Mouse (Mus musculus) embryonic facial prominence, embryonic 12.5 days (tissue): ENCODE results near the gene Tkfc. TPM values are rescaled to one million over a fixed set of nuclear protein-coding genes. Genes with fewer than 3 reads are reported as not detected.
"Not testable (repeated sequence)": the region's sequence is repeated elsewhere in the genome, so short reads cannot be mapped to it uniquely, and the experiment has no call there.

Source experiments
- ATAC-seq: fragments of 200-750 bp; cut with Nextera tagmentation; 2 replicates; pipeline ENCODE4 v1.8.0; 2017; ENCODE audit not compliant: insufficient number of reproducible peaks, insufficient read depth, low FRiP score, low TSS enrichment
- H3K27ac ChIP-seq: fragments of 300-500 bp; sonication (generic); 2 replicates; pipeline ENCODE4 v1.5.1; 2016; ENCODE audit warnings: mild to moderate bottlenecking
- H3K27me3 ChIP-seq: fragments of 300-500 bp; sonication (generic); 2 replicates; pipeline ENCODE4 v1.6.1; 2016; ENCODE audit warnings: mild to moderate bottlenecking, moderate library complexity
- H3K36me3 ChIP-seq: fragments of 300-500 bp; sonication (generic); 2 replicates; pipeline ENCODE4 v1.6.1; 2016; ENCODE audit warnings: mild to moderate bottlenecking
- H3K4me1 ChIP-seq: fragments of 300-500 bp; sonication (generic); 2 replicates; pipeline ENCODE4 v1.6.1; 2016
- H3K4me2 ChIP-seq: fragments of 300-500 bp; sonication (generic); replicated peaks from 2 replicates; pipeline ENCODE4 v1.6.1; 2016; ENCODE audit warnings: mild to moderate bottlenecking, moderate library complexity
- H3K4me3 ChIP-seq: fragments of 300-500 bp; sonication (generic); 2 replicates; pipeline ENCODE4 v1.5.1; 2016; ENCODE audit warnings: mild to moderate bottlenecking
- H3K9ac ChIP-seq: fragments of 300-500 bp; sonication (generic); 2 replicates; pipeline ENCODE4 v1.6.1; 2016; ENCODE audit warnings: mild to moderate bottlenecking, moderate library complexity
- H3K9me3 ChIP-seq: fragments of 300-500 bp; sonication (generic); 2 replicates; pipeline ENCODE4 v1.6.1; 2016; ENCODE audit warnings: mild to moderate bottlenecking, moderate library complexity
- WGBS: fragments of 180-500 bp; shearing (Covaris S2); methylation state at CpG from one replicate; pipeline ENCODE4 v1.1.7; 2016; 5-methylcytosine and 5-hydroxymethylcytosine counted together
- polyA plus RNA-seq: library from polyadenylated mRNA; unstranded; fragments of >200 nt; fragmentation: Nextera tagmentation; extraction: Ambion mirVana; gene quantifications from 2 replicates; pipeline ENCODE4 v1.2.1, GENCODE M21; 2016

The Tkfc gene
- polyA plus RNA-seq, 1 experiment from 2014 or later = 19.6 TPM

GRCm38 (mm10) chr19:10557837-10558375 is 47.5 kb downstream of the Tkfc start:
- ATAC-seq, H3K4me1 ChIP-seq, H3K4me2 ChIP-seq, H3K36me3 ChIP-seq, H3K4me3 ChIP-seq, H3K27me3 ChIP-seq, H3K27ac ChIP-seq, H3K9ac ChIP-seq, H3K9me3 ChIP-seq: not testable (repeated sequence)
- 74% methylated on average over 4 of the region's 4 CpGs for WGBS

- Histone ChIP-seq H3K27ac (no peak overlapping the region), H3K4me2 (no peak overlapping the region), H3K36me3 (0 out of 2 replicates have a peak, but pooled peaks cover 4% of the 10 kb centered on the region), H3K27me3 (no peaks in the 10 kb centered on the region), H3K4me3 (no peak overlapping the region), H3K4me1 (peaks cover 7% of the 10 kb centered on the region), H3K9ac (no peak overlapping the region), H3K9me3 (no peaks in the 10 kb centered on the region)
- ATAC-seq = no peak
- 72% methylated on average over 2 of the region's 2 CpGs for WGBS
Observed at GRCm38 (mm10) chr19:10557430-10557829, 48.0 kb downstream of the Tkfc start.

- no peak for ATAC-seq
- H3K4me1 ChIP-seq = peaks cover 7% of the 10 kb centered on the region
- H3K4me3 ChIP-seq = no peak overlapping the region
- H3K9ac ChIP-seq = no peak overlapping the region
- no peak overlapping the region for H3K4me2 ChIP-seq
- no peaks in the 10 kb centered on the region for H3K27me3 ChIP-seq
- 72% methylated on average over 2 of the region's 2 CpGs for whole genome bisulfite sequencing
- peaks cover 7% of the 10 kb centered on the region; the same call in 1 of the 2 replicates for H3K36me3 ChIP-seq
- no peak overlapping the region for H3K27ac ChIP-seq
- no peaks in the 10 kb centered on the region for H3K9me3 ChIP-seq
Observed at GRCm38 (mm10) chr19:10557001-10557400, 48.5 kb downstream of the Tkfc start.

- peak within 1 kb of the TSS; percentile 59 for H3K4me3 ChIP-seq
- peaks cover 19% of the 10 kb centered on the region for H3K36me3 ChIP-seq
- 1% methylated on average over 43 of the region's 43 CpGs for WGBS
- no peaks in the 10 kb centered on the region for H3K27me3 ChIP-seq
- peak within 1 kb of the TSS; percentile 68 for H3K9ac ChIP-seq
- H3K4me1 ChIP-seq = peaks cover 7% of the 10 kb centered on the region
- ATAC-seq = peak; percentile 99
- peak within 1 kb of the TSS; percentile 61 for H3K4me2 ChIP-seq
- peak within 1 kb of the TSS; percentile 46 for H3K27ac ChIP-seq
- no peaks in the 10 kb centered on the region for H3K9me3 ChIP-seq
Observed at GRCm38 (mm10) chr19:10555624-10556510, 49.6 kb downstream of the Tkfc start, which contains the start of gene Tmem216. Tmem216 (minus strand) TSS chr19:10556238.

- 95% methylated on average over 5 of the region's 5 CpGs for WGBS
- no peak overlapping the region for H3K4me2 ChIP-seq
Observed at GRCm38 (mm10) chr19:10539454-10539853, 66.0 kb downstream of the Tkfc start.

More at GRCm38 (mm10) chr19:10539454-10539853, 66.0 kb downstream of the Tkfc start:
- H3K36me3 ChIP-seq = peaks cover 83% of the 10 kb centered on the region
- no peak overlapping the region for H3K27ac ChIP-seq
- H3K9me3 ChIP-seq = no peaks in the 10 kb centered on the region
- no peak for ATAC-seq
- H3K9ac ChIP-seq = no peak overlapping the region
- H3K4me3 ChIP-seq = no peak overlapping the region
- no peaks in the 10 kb centered on the region for H3K27me3 ChIP-seq
- no peaks in the 10 kb centered on the region for H3K4me1 ChIP-seq

Other genes with a start within 250 kb of the Tkfc start
- gene Syt7, start 216.6 kb downstream of the Tkfc start, polyA plus RNA-seq = 0.71 and 2.1 TPM in 2 replicates
- 0.52 and 0.59 TPM in 2 replicates for gene Lrrc10b, start 148.2 kb downstream of the Tkfc start, polyA plus RNA-seq
- 0.14 and 0.17 TPM in 2 replicates for gene Ppp1r32, start 122.7 kb downstream of the Tkfc start, polyA plus RNA-seq
- gene Cpsf7, start 80.4 kb downstream of the Tkfc start, polyA plus RNA-seq = 49.8 and 52.0 TPM in 2 replicates
- gene Sdhaf2, start 79.5 kb downstream of the Tkfc start, polyA plus RNA-seq = 57.0 and 58.8 TPM in 2 replicates
- gene Tmem216, start 49.4 kb downstream of the Tkfc start, polyA plus RNA-seq = 61.7 and 62.5 TPM in 2 replicates
- gene Cyb561a3, start 28.5 kb downstream of the Tkfc start, polyA plus RNA-seq = 15.1 and 16.5 TPM in 2 replicates
- 38.7 and 40.3 TPM in 2 replicates for gene Tmem138, start 28.3 kb downstream of the Tkfc start, polyA plus RNA-seq
- gene Ddb1, start 327 bp downstream of the Tkfc start, polyA plus RNA-seq = 433 and 434 TPM in 2 replicates
- 2.1 and 2.6 TPM in 2 replicates for gene Vwce, start 28.6 kb upstream of the Tkfc start, polyA plus RNA-seq
- gene Pga5, start 72.4 kb upstream of the Tkfc start, polyA plus RNA-seq = not detected in 2 replicates
- 34.9 and 35.0 TPM in 2 replicates for gene Vps37c, start 83.1 kb upstream of the Tkfc start, polyA plus RNA-seq
- 0.22 and 0.27 TPM in 2 replicates for gene Cd5, start 133.3 kb upstream of the Tkfc start, polyA plus RNA-seq
- gene Cd6, start 224.4 kb upstream of the Tkfc start, polyA plus RNA-seq = 0.09 TPM in 1 of 2 replicates, not detected in the other
- 0.27 and 0.32 TPM in 2 replicates for gene Slc15a3, start 234.1 kb upstream of the Tkfc start, polyA plus RNA-seq